Mouse (Mus musculus): ENCODE data around the gene Nosip. TPM values are rescaled to one million over a fixed set of nuclear protein-coding genes. Genes with fewer than 3 reads are reported as not detected.

The Nosip gene
- polyA plus RNA-seq, 1 experiment from 2014 or later, result 64.7 TPM

DNA sequence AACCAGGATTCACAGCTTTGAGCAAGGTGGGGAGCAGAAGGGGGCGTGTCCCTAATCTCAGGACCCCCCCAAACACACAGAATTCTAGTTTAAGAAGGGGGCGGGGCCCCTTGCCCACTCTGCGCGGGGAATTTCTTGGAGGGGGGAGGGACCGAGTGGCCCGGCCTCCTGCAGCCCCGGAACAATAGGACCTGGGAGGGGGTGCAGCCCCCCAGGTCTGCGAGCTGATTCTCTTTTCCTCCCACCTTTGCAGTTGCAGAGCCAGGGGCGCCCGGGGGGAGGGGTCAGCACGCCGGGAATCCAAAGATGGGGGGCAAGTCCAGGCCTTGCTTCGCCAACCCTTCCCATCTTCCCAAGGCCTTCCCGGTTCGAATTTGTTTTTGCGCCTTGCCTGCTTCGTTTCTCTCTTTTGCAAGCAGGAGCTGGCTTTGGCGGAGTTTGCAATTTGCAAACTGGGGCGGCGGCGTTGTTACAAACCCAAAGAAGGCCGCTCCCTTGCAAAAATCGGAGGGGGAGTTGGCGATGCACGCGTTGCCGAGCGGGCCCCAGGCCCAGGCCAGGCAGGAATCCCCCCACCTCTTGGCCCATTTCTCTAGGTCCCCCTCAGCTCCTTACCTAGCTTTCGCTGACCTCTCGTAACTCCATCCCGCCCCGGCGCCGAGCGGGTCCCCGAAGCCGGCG is 9.9 kb upstream of the Nosip start:
- under 1% methylated on average over 38 of the region's 38 CpGs for WGBS
- Histone ChIP-seq H3K4me2 (peak overlapping the region; percentile 95), H3K9ac (peak overlapping the region; percentile 96), H3K27ac (peak overlapping the region; percentile 99), H3K27me3 (no peaks in the 10 kb centered on the region), H3K4me3 (peak overlapping the region; percentile 87), H3K4me1 (peaks cover 27% of the 10 kb centered on the region), H3K9me3 (no peaks in the 10 kb centered on the region), H3K36me3 (peaks cover 38% of the 10 kb centered on the region)
- no peak for ATAC-seq (ENCODE audit: insufficient number of reproducible peaks, insufficient read depth, low FRiP score, low TSS enrichment, low read depth)

DNA sequence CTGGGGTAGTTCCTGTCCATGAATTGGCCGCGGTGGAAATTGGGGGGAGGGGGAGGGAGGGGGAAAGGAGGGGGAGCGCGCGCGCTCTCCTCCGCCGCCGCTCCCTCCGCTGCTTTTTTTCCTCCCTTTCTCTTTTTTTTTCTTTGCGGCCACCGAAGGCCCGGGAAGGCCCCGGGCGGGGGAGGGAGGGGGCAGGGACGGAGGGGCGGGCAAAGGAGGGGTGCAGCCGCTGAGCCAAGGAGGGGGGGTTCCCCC is 9.4 kb upstream of the Nosip start, which contains the start of gene Prr12:
TSS of gene Prr12 (minus strand) at position 20 of the 255 bp plus-strand sequence.
- H3K9me3 ChIP-seq, result no peaks in the 10 kb centered on the region
- no peak; the same call in 1 of the 2 replicates for ATAC-seq (ENCODE audit: insufficient number of reproducible peaks, insufficient read depth, low FRiP score, low TSS enrichment, low read depth)
- H3K4me3 ChIP-seq, result peak within 1 kb of the TSS; percentile 87
- no CpG with 5 or more reads among the region's 18 CpGs for WGBS
- H3K9ac ChIP-seq, result peak within 1 kb of the TSS; percentile 96
- peaks cover 27% of the 10 kb centered on the region for H3K4me1 ChIP-seq
- peak within 1 kb of the TSS; percentile 95 for H3K4me2 ChIP-seq
- peaks cover 33% of the 10 kb centered on the region for H3K36me3 ChIP-seq
- no peaks in the 10 kb centered on the region for H3K27me3 ChIP-seq
- H3K27ac ChIP-seq, result peak within 1 kb of the TSS; percentile 99

DNA sequence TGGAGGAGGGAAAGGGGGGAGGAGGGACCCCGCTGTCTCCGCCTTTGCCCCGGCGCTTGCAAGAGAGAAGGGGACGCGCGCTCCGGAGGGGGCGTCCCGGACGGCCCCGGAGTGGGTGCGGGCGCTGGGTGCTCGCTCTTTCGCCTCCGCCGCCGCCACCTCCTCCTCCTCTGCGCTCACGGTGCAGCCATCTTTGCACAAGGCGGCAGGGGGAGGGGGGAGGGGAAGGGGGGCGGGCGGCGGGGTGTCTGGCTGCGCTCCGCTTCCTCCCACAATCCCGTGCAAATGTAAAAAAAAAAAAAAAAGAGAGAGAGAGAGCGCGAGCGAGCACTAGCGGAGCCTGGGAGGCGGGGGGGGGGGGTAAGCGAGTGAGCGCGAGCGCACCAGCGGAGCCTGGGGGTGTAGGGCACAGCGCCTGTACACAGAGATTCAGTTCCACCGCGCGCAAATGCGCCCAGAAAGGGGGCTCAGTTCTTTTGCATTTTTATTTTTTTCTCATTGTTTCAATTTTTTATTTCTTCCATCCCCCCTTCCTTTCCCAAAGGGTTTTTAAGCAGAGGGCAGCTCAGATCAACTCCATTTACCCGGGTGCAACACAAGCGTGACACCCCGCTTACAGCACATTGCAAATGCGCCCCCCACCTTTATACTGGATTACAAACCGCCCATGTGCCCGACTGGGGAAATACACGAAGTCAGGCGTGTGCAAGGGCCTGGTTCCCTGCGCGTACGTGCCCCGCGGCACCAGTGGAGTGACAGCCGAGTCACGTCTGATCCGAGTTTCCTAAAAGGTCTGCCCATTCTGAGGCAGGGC is 8.9 kb upstream of the Nosip start:
- Histone ChIP-seq H3K4me3 (peak overlapping the region; percentile 87), H3K36me3 (peaks cover 28% of the 10 kb centered on the region), H3K9me3 (no peaks in the 10 kb centered on the region), H3K9ac (peak overlapping the region; percentile 96), H3K27ac (peak overlapping the region; percentile 99), H3K4me1 (peaks cover 27% of the 10 kb centered on the region), H3K4me2 (peak overlapping the region; percentile 95), H3K27me3 (no peaks in the 10 kb centered on the region)
- ATAC-seq (ENCODE audit: insufficient number of reproducible peaks, insufficient read depth, low FRiP score, low TSS enrichment, low read depth), result peak; percentile 44
- under 1% methylated on average over 31 of the region's 59 CpGs for WGBS

DNA sequence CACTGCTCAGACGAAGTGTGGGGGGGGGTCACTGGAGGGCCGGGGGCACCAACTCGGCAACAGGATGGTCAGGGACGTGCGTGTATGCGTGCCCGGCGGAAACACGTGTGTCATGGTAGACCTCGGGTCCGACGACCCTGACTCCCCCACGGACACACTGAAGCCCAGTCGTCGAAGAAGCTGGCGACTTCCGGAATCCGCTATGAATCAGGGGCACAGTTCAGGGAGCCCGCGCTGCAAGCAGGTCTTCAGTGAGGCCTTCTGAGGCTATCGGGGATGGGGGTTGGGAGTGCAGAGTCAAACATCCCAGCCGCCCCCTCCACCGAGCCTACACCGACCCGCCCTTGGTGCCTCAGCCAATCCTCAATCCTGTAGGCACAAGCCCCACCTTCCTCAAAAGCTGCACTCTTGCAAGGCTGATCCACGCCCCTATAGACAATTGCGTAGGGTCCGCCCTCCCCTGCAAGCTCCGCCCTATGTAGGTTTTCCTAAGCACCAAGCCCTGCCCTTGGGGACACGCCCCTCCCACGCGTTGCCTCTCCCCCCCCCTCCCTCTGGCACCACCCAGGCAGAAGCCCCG is 8.2 kb upstream of the Nosip start:
- Histone ChIP-seq H3K27me3 (no peaks in the 10 kb centered on the region), H3K9ac (peak overlapping the region; percentile 96), H3K36me3 (peaks cover 21% of the 10 kb centered on the region), H3K4me2 (peak overlapping the region; percentile 95), H3K4me3 (peak overlapping the region; percentile 87), H3K4me1 (peaks cover 27% of the 10 kb centered on the region), H3K9me3 (no peaks in the 10 kb centered on the region), H3K27ac (peak overlapping the region; percentile 99)
- WGBS, result under 1% methylated on average over 33 of the region's 33 CpGs
- ATAC-seq (ENCODE audit: insufficient number of reproducible peaks, insufficient read depth, low FRiP score, low TSS enrichment, low read depth), result peak; percentile 91

DNA sequence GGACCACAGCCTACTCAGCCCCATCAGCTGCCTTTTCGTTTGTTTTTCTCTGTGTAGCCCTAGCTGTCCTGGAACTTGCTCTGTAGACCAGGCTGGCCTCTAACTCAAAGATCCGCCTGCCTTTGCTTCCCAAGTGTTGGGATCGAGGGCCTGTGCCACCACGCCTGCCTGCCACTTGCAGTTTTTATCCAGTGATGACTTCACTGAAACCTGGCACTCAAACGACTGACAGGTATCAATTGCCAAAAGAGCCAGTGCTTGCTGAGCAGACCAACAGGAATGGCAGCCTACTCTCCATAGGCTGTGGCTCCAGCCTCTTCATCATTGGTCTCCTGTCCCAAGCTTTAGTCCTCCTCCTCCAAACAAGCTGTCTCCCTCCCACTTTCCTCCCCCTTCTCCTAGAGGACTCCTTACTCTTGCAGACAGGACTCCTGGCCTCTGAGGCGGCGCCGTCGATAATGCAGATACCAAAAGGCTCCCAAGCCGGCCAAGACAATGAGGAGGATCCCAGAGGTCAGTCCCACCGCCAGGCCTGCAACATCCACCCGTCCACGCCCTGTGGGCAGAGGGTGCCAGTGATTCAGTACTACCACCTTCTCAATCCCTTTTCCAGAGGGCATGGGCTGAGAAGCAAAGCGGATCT is 5.8 kb upstream of the Nosip start:
- Histone ChIP-seq H3K27me3 (no peaks in the 10 kb centered on the region), H3K9ac (no peak overlapping the region), H3K4me2 (no peak overlapping the region), H3K36me3 (no peaks in the 10 kb centered on the region), H3K9me3 (no peaks in the 10 kb centered on the region), H3K27ac (no peak overlapping the region), H3K4me3 (no peak overlapping the region), H3K4me1 (peaks cover 16% of the 10 kb centered on the region)
- ATAC-seq (ENCODE audit: insufficient number of reproducible peaks, insufficient read depth, low FRiP score, low TSS enrichment, low read depth), result no peak
- WGBS, result 62% methylated on average over 14 of the region's 14 CpGs

DNA sequence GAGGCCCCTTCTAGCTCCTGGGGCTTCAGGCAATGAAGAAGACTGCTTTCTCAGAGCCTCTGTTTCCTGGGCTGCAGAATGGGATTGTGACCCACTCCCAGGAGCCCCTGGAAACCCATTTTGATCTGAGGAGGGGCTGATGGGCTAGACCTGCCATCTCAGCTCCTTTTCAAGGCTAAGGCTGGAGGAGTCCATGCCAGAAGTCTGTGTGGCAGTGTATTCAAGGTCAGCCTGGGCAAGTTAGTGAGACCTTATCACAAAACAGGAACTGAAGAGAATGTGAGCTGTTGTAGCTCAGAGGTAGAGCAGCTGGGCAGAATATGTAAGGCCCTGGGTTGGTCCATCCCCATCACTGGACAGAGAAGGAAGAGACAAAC is 5.3 kb upstream of the Nosip start:
- Histone ChIP-seq H3K27ac (no peak overlapping the region), H3K27me3 (no peaks in the 10 kb centered on the region), H3K36me3 (no peaks in the 10 kb centered on the region), H3K9me3 (no peaks in the 10 kb centered on the region), H3K9ac (no peak overlapping the region), H3K4me3 (no peak overlapping the region), H3K4me1 (peaks cover 15% of the 10 kb centered on the region), H3K4me2 (no peak overlapping the region)
- ATAC-seq (ENCODE audit: insufficient number of reproducible peaks, insufficient read depth, low FRiP score, low TSS enrichment, low read depth), result no peak

DNA sequence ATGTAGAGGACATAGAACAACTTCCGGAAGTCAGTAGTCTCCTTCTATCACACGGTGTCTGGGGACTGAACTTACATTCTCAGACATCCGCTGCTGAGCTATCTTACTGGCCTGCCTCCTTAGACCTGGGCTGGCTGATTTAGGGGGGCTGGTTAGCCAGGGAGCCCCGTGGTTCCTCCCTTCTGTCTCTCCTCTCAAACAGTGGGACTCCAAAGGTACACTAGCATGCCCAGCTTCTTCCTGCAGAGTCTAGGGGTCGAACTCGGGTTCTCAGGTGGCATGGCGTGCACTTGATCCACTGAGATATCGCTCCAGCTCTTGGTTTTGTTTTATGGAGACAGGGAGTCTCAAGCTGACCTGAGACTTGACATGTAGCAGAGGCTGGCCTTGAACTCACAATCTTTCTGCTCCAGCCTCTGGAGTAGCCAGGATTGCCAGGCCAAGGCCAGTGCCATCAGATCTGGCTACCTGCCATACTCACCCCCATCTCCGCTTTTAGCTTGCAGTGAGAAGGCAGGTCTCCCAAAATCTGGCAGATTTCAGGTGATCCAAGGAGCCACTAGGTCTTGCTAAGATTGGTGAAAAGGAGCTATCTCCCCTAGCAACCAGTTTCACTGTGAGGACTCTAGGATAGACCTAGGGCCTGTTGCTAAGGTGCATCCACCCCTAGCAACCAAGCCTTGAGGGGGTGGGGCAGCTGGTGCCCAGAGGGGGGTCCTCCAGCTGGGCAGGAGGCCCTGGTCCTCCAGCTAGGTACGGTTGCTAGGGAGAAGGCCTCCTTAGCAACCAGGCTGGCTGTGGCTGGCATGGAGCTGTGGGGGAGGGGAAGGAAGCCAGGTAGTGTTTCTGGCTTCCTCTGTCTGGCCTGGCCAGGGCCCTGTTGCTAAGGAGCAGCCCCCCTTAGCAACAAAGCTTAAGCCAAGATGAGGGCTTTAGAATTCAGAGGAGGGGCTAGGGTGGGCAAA is 3.3 kb upstream of the Nosip start:
- no peaks in the 10 kb centered on the region for H3K9me3 ChIP-seq
- H3K4me3 ChIP-seq, result no peak overlapping the region
- no peak overlapping the region for H3K27ac ChIP-seq
- no peak for ATAC-seq (ENCODE audit: insufficient number of reproducible peaks, insufficient read depth, low FRiP score, low TSS enrichment, low read depth)
- H3K4me1 ChIP-seq, result peaks cover 21% of the 10 kb centered on the region
- WGBS, result 73% methylated on average over 10 of the region's 10 CpGs
- H3K36me3 ChIP-seq, result no peaks in the 10 kb centered on the region
- no peak overlapping the region for H3K4me2 ChIP-seq
- H3K9ac ChIP-seq, result peak overlapping the region; percentile 32; the same call in 1 of the 2 replicates
- H3K27me3 ChIP-seq, result no peaks in the 10 kb centered on the region

DNA sequence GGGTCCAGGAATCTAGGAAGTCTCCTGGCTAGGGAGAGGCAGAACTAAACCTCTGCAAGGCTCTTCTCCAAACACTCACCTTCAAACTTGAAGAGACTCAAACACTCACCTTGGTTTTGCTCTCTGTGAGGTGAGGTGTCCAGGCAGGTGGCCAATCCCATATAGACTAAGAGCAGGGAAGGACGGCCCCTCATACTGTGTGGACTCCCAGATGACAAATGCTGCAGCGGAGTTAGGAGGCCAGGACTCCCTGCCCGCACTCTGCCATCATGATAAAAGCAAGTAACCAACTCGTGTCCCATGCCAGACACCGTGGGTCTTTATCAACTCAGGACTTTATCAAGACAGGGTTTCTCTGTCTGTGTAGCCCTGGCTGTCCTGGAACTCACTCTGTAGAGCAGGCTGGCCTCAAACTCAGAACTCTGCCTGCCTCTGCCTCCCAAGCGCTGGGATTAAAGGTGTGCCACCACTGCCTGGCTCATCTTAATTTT is 1.6 kb upstream of the Nosip start:
- no peak overlapping the region for H3K27ac ChIP-seq
- peak overlapping the region; percentile 53; the same call in 1 of the 2 replicates for H3K4me3 ChIP-seq
- H3K27me3 ChIP-seq, result no peaks in the 10 kb centered on the region
- WGBS, result 93% methylated on average over 6 of the region's 6 CpGs
- peaks cover 16% of the 10 kb centered on the region for H3K4me1 ChIP-seq
- ATAC-seq (ENCODE audit: insufficient number of reproducible peaks, insufficient read depth, low FRiP score, low TSS enrichment, low read depth), result no peak
- H3K9ac ChIP-seq, result peak overlapping the region; percentile 78; the same call in 1 of the 2 replicates
- no peaks in the 10 kb centered on the region for H3K9me3 ChIP-seq
- H3K4me2 ChIP-seq, result peak overlapping the region; percentile 65; the same call in 1 of the 2 replicates
- no peaks in the 10 kb centered on the region for H3K36me3 ChIP-seq

DNA sequence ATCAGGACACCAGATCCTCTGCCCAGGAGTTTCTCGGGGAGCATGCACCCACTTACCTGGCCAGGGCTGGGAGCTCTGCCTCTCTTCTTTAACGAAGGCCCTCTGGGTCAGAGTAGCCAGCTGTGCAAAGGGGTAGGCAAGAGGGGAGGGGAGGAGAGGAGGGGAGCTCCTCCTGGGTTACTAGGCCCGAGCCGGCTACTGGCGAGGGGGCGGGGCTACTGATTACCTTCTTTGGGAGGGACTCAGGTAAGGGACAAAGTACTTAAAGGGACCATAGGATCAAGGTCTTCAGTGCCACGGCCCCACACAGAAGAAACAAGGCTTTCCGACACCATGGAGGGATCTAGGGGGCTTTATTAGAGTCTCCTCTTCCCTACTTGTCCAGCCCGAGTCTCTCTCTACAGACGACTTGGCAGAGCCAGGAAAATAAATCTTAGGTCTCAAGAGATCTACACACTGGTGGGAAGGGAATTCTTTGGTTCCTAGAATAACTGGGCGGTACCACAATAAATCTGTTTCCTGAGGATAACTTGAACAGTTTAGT is 625 bp upstream of the Nosip start:
- H3K4me3 ChIP-seq, result peak overlapping the region; percentile 53
- H3K9me3 ChIP-seq, result no peaks in the 10 kb centered on the region
- peaks cover 16% of the 10 kb centered on the region for H3K4me1 ChIP-seq
- peak overlapping the region; percentile 86 for H3K27ac ChIP-seq
- ATAC-seq (ENCODE audit: insufficient number of reproducible peaks, insufficient read depth, low FRiP score, low TSS enrichment, low read depth), result no peak
- H3K9ac ChIP-seq, result peak overlapping the region; percentile 78
- H3K4me2 ChIP-seq, result peak overlapping the region; percentile 65
- 13% methylated on average over 11 of the region's 11 CpGs for WGBS
- H3K27me3 ChIP-seq, result no peaks in the 10 kb centered on the region
- no peaks in the 10 kb centered on the region for H3K36me3 ChIP-seq

DNA sequence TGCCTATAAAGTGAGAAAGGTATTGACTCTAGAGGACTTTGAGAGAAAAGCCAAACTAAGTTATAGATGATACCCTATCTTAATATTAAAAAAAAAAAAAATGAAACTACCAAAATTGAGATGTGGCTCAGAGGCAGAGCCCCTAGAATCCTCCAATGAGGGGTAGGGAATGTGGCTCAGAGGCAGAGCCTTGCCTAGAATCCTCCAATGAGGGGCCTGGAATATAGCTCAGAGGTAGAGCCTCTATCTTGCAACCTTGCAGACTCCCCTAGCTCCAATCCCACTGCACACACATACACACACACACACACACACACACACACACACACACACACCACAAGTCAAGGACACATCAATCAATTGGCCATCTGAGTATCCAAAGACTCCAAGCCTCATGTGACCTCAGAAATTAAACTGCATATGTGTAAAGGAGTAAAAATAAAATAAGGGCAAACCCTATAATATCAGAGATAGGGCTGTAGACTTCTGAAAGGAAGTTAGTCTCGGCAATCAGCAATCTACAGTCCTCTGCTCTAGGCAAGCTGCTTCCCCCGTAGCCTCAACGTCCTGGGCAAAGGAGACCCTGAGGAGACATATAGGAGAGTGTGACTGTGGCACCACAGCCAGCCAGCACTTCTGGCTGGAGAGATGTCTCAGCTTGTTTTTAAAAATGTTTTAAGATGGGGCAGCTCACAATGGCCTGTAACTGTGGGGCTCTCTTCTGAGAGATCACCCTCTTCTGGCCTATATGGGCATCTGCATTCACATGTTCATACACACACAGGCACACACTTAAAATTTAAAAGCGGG is 5.2 kb downstream of the Nosip start:
- Histone ChIP-seq H3K9me3 (no peaks in the 10 kb centered on the region), H3K4me2 (no peak overlapping the region), H3K36me3 (0 out of 2 replicates have a peak, but pooled peaks cover 3% of the 10 kb centered on the region), H3K4me1 (peaks cover 7% of the 10 kb centered on the region), H3K27ac (no peak overlapping the region), H3K9ac (no peak overlapping the region), H3K27me3 (no peaks in the 10 kb centered on the region), H3K4me3 (no peak overlapping the region)
- WGBS, result 69% methylated on average over 4 of the region's 4 CpGs
- no peak for ATAC-seq (ENCODE audit: insufficient number of reproducible peaks, insufficient read depth, low FRiP score, low TSS enrichment, low read depth)

Data from embryonic facial prominence, embryonic 13.5 days (tissue).